Mouse (Mus musculus) midbrain, postnatal 0 days (tissue): ENCODE measurements around the gene Krt80. TPM values are rescaled to one million over a fixed set of nuclear protein-coding genes. Genes with fewer than 3 reads are reported as not detected.
A peak's percentile ranks its signal among the peaks of the same experiment; 100 is the strongest.

Experiments used
- ATAC-seq: fragments of 200-750 bp; cut with Nextera tagmentation; 2 replicates; pipeline ENCODE4 v1.8.0; 2017; ENCODE audit warnings: moderate number of reproducible peaks, mild to moderate bottlenecking, moderate TSS enrichment, moderate library complexity; ENCODE audit not compliant: low FRiP score
- DNase-seq: peaks from one replicate; pipeline ENCODE4 v3.0.0-alpha.2; 2015; ENCODE audit warnings: low spot score
- H3K27ac ChIP-seq: fragments of 300-500 bp; sonication (generic); 2 replicates; pipeline ENCODE4 v1.5.1; 2014; ENCODE audit warnings: low read depth, mild to moderate bottlenecking, low read length, mixed read lengths
- H3K27me3 ChIP-seq: fragments of 300-500 bp; sonication (generic); 2 replicates; pipeline ENCODE4 v1.6.1; 2014; ENCODE audit warnings: low read length, control low read depth, mixed read lengths; ENCODE audit not compliant: insufficient read depth
- H3K36me3 ChIP-seq: fragments of 300-500 bp; sonication (generic); 2 replicates; pipeline ENCODE4 v1.6.1; 2014; ENCODE audit warnings: low read length, control low read depth, mixed read lengths; ENCODE audit not compliant: insufficient read depth
- H3K4me1 ChIP-seq: fragments of 300-500 bp; sonication (generic); 2 replicates; pipeline ENCODE4 v1.6.1; 2014; ENCODE audit warnings: mild to moderate bottlenecking, control low read depth, antibody characterized with exemption, low read length, mixed read lengths; ENCODE audit not compliant: insufficient read depth
- H3K4me2 ChIP-seq: fragments of 300-500 bp; sonication (generic); 2 replicates; pipeline ENCODE4 v1.6.1; 2014; ENCODE audit warnings: low read depth, mild to moderate bottlenecking, low read length, mixed read lengths; ENCODE audit not compliant: poor library complexity, severe bottlenecking
- H3K4me3 ChIP-seq: fragments of 300-500 bp; sonication (generic); 2 replicates; pipeline ENCODE4 v1.5.1; 2014; ENCODE audit warnings: low read depth, mild to moderate bottlenecking, low read length, moderate library complexity
- H3K9ac ChIP-seq: fragments of 300-500 bp; sonication (generic); replicated peaks from 2 replicates; pipeline ENCODE4 v1.6.1; 2014; ENCODE audit warnings: mild to moderate bottlenecking, low read length, moderate library complexity, mixed read lengths; ENCODE audit not compliant: poor library complexity, severe bottlenecking
- H3K9me3 ChIP-seq: fragments of 300-500 bp; sonication (generic); 2 replicates; pipeline ENCODE4 v1.6.1; 2016; ENCODE audit warnings: low read length, control low read depth
- CTCF ChIP-seq: IDR thresholded peaks from 2 replicates; pipeline ENCODE4 v1.5.1; 2016; ENCODE audit warnings: antibody characterized with exemption, mild to moderate bottlenecking
- WGBS: fragments of 180-500 bp; shearing (Covaris S2); extraction: QIAGEN DNeasy Blood & Tissue Kit; methylation state at CpG from one replicate; pipeline ENCODE4 v1.1.7; 2014; 5-methylcytosine and 5-hydroxymethylcytosine counted together
- polyA plus RNA-seq: library from polyadenylated mRNA; unstranded; fragments of >200 nt; fragmentation: Nextera tagmentation; extraction: Ambion mirVana; gene quantifications from 2 replicates; pipeline ENCODE4 v1.2.1, GENCODE M21; 2015
- total RNA-seq: library from RNA; depleted of rRNA; stranded (reverse); fragments of >200 nt; gene quantifications from 2 replicates; pipeline ENCODE4 v1.2.3, GENCODE M21; 2014

Gene Krt80
- total and polyA plus RNA-seq, 2 experiments from 2014 or later = 0.16 to 1.0 TPM

DNA sequence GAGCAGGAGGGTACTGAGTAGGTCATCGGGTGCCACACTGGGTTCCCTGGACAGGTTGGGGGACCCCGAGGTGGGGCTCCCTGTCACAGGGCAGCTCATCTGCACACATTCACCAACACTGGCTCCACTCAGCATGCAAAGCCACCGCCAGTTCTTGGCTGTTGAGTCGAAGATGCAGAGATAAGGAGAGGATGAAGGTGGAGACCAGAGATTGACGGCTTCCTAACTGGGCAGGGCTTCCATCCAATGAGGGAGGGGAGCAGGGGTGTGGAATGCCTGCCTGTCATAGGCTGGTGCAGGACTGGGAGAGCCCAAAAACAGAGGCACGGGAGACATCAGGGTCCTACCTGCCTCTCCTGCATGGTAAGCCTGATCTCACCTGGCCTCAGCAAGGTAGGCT lies 5.5 kb downstream of the Krt80 start:
- no peaks in the 10 kb centered on the region for H3K9me3 ChIP-seq
- H3K4me1 ChIP-seq = no peaks in the 10 kb centered on the region
- DNase-seq (no peak), ATAC-seq (no peak)
- TF ChIP-seq CTCF = no peak
- H3K9ac ChIP-seq = no peak overlapping the region
- WGBS = 85% methylated on average over 6 of the region's 6 CpGs
- H3K4me2 ChIP-seq = no peak overlapping the region
- no peak overlapping the region for H3K27ac ChIP-seq
- no peaks in the 10 kb centered on the region for H3K36me3 ChIP-seq
- H3K4me3 ChIP-seq = no peak overlapping the region
- H3K27me3 ChIP-seq = no peaks in the 10 kb centered on the region

DNA sequence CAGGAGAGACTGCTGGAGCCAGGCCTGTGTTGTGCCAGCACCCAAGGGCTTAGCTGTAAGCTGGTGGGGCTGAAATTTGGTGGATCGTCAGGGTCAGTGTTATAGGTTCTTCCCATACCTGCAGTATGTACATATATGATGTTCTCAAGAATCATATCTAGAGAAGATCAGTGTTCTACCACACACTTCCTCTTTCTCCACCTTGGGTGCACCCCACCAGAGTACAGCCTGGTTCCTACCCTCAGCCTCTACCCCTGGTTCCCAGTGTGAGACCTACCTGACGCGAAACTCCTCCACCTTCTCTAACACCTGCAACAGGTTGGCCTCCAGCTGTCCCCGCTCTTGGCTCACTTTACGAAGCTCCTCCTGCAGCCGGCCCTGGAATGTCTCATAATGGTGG lies 6.0 kb downstream of the Krt80 start:
- Histone ChIP-seq H3K36me3 (no peaks in the 10 kb centered on the region), H3K4me1 (no peaks in the 10 kb centered on the region), H3K4me2 (no peak overlapping the region), H3K9me3 (no peaks in the 10 kb centered on the region), H3K27ac (no peak overlapping the region), H3K4me3 (no peak overlapping the region), H3K27me3 (no peaks in the 10 kb centered on the region), H3K9ac (no peak overlapping the region)
- 85% methylated on average over 6 of the region's 6 CpGs for WGBS
- DNase-seq = no peak
- TF ChIP-seq CTCF = no peak
- no peak for ATAC-seq

- Histone ChIP-seq H3K27ac (no peak overlapping the region), H3K27me3 (no peaks in the 10 kb centered on the region), H3K4me1 (no peaks in the 10 kb centered on the region), H3K9me3 (no peaks in the 10 kb centered on the region), H3K36me3 (no peaks in the 10 kb centered on the region), H3K4me2 (no peak overlapping the region), H3K9ac (no peak overlapping the region), H3K4me3 (no peak overlapping the region)
- ATAC-seq (no peak), DNase-seq (no peak)
- no peak for TF ChIP-seq CTCF
- WGBS = 71% methylated on average over 4 of the region's 4 CpGs
Measured at GRCm38 (mm10) chr15:101362393-101363010, 7.5 kb downstream of the Krt80 start.

DNA sequence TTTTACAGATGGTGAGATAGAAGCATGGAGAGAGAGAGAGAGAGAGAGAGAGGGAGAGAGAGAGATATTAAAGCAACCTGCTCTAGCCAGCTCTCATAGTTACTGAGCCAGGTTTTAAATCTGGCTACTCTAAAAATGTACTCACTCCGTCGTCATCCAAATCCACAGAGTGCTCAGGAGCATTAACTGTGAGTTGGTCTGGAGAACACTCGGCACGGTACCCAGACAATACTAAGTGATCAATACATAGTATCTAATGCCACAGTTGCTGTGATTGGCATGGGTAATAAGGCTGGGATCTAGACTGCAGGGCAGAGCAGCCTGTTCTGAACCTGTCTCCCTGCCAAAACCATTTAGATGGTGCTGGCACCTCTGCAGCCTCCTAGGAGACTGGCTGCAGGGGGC lies 14.6 kb downstream of the Krt80 start:
- no peak overlapping the region for H3K27ac ChIP-seq
- no peak for ATAC-seq
- 68% methylated on average over 4 of the region's 4 CpGs for WGBS
- H3K4me1 ChIP-seq = no peaks in the 10 kb centered on the region
- no peak overlapping the region for H3K4me3 ChIP-seq
- H3K9me3 ChIP-seq = no peaks in the 10 kb centered on the region
- H3K36me3 ChIP-seq = no peaks in the 10 kb centered on the region
- H3K27me3 ChIP-seq = no peaks in the 10 kb centered on the region
- H3K4me2 ChIP-seq = no peak overlapping the region
- no peak for TF ChIP-seq CTCF
- peak; percentile 21 for DNase-seq
- no peak overlapping the region; the same call in 1 of the 2 replicates for H3K9ac ChIP-seq

DNA sequence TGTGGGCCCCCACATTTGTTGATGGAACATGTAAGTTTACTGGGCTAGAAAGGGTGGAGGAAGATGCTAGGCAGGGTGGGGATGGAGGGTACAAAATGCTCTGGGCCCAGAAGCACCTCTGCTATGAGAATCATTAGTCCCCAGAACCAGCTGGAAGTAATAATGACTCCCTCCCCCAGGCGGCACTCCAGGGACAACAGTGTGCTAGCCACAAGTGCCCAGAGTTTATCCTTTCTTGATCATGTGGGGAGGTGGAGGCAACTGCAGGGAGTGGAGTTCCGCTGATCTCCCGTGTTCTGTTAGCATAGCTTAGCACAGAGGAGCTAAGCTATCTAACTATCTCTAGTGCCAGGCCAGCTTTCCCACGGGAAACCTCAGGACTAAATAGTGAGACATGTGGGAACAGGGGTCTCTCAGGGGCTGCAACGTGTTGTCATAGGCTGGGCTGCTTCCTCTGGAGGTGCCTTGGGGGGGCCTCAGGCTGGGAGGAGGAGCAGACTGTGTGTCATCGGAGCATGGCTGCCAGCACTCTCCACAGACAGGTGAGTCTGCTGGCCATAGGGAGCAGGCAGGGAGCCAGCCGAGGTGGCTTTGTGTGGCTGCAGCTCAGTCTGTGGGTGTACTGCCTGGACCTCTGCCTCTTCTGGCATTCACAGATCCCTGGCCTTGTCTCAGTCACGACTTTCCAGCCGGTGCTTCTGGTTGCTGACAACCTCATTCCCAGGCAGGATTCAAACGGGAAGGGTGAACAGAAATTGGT lies 17.1 kb downstream of the Krt80 start:
- ATAC-seq (no peak), DNase-seq (no peak)
- Histone ChIP-seq H3K9me3 (no peaks in the 10 kb centered on the region), H3K4me3 (no peak overlapping the region), H3K27me3 (no peaks in the 10 kb centered on the region), H3K4me2 (no peak overlapping the region), H3K9ac (no peak overlapping the region), H3K36me3 (no peaks in the 10 kb centered on the region), H3K4me1 (no peaks in the 10 kb centered on the region), H3K27ac (no peak overlapping the region)
- WGBS = 54% methylated on average over 10 of the region's 10 CpGs
- TF ChIP-seq CTCF = no peak

- Histone ChIP-seq H3K9ac (no peak overlapping the region), H3K4me1 (no peaks in the 10 kb centered on the region), H3K4me2 (no peak overlapping the region), H3K27ac (no peak overlapping the region), H3K36me3 (no peaks in the 10 kb centered on the region), H3K27me3 (no peaks in the 10 kb centered on the region), H3K4me3 (no peak overlapping the region), H3K9me3 (no peaks in the 10 kb centered on the region)
- no peak for ATAC-seq
- WGBS = 73% methylated on average over 13 of the region's 13 CpGs
- no peak for TF ChIP-seq CTCF
- no peak for DNase-seq
Measured at GRCm38 (mm10) chr15:101352047-101352446, 17.9 kb downstream of the Krt80 start.
